ENCODE assay signal across 8 mouse cellular contexts in the genomic region with DNA sequence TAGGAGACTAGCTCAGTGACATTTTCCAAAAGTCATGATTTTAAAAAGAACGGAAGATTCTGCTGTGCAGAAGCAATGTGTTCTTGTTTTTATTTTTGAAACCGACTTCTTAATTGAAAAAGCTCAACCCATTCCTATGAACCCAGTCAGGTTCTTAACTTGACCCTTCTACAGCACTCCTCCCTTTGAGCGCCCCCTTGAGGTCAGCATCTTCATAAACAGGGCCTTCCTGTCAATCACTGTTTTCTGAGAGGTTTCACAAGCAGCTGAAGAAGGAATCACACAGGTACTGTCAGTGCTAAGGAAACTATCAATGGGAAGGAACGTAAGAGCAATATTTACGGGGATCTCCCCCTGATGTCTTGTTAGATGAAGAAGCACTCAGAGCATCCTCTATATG.
A peak's percentile ranks its signal among the peaks of the same experiment; 100 is the strongest.
DNase-seq lines count a peak whose midpoint lies in the region; ATAC-seq and TF ChIP-seq lines count a peak whose summit lies in the region.

No protein-coding gene starts in this region.

- DNase-seq in kidney, adult 2 months = peak; percentile 22
- DNase-seq in 3T3-L1 (ENCODE audit: low read depth, low spot score) (peak; percentile 40), ES-CJ7 (ENCODE audit: low read depth, low spot score) (peak; percentile 66)
- peak; percentile 45 for DNase-seq in embryo, embryonic 10.5 days (ENCODE audit: low spot score)
- DNase-seq in limb, embryonic 11.5 days (ENCODE audit: low spot score) = peak; percentile 58
- DNase-seq in right cerebral cortex, postnatal 36 days (ENCODE audit: low spot score in 2 of 2) = no peak

- no peak overlapping the region for H3K27ac ChIP-seq in kidney, adult 2 months (ENCODE audit: insufficient read depth, low read depth, low read length)
- no peak overlapping the region for H3K27ac ChIP-seq in kidney, embryonic 14.5 days (ENCODE audit: low read depth, low read length)
- no peak overlapping the region for H3K27ac ChIP-seq in limb, embryonic 11.5 days (replicated peaks; ENCODE audit: low read depth, low read length)

- no peak for ATAC-seq in kidney, embryonic 14.5 days (ENCODE audit: low FRiP score, low TSS enrichment)
- no peak for ATAC-seq in limb, embryonic 11.5 days (ENCODE audit: insufficient number of reproducible peaks, low FRiP score, low TSS enrichment, low read depth)
- ATAC-seq in megakaryocyte-erythroid progenitor cell, adult 5-6 weeks (replicated peaks; ENCODE audit: low FRiP score, low TSS enrichment, poor library complexity, severe bottlenecking) = no peak

- H3K27me3 ChIP-seq in kidney, adult 2 months (replicated peaks; ENCODE audit: control insufficient read depth, insufficient read depth, low read length) = no peaks in the 10 kb centered on the region
- no peaks in the 10 kb centered on the region for H3K27me3 ChIP-seq in kidney, embryonic 14.5 days (ENCODE audit: control insufficient read depth, insufficient read depth, low read length)
- H3K27me3 ChIP-seq in limb, embryonic 11.5 days (ENCODE audit: control insufficient read depth, insufficient read depth, low read length) = no peaks in the 10 kb centered on the region

- H3K9me3 ChIP-seq in kidney, embryonic 14.5 days (ENCODE audit: control insufficient read depth, low read length) = no peaks in the 10 kb centered on the region
- no peaks in the 10 kb centered on the region for H3K9me3 ChIP-seq in limb, embryonic 11.5 days (ENCODE audit: control insufficient read depth, low read length)

- TF ChIP-seq POLR2A in kidney, adult 2 months (IDR thresholded peaks at IDR 0.05; ENCODE audit: low read depth, low read length) = no peak

- H3K4me2 ChIP-seq in kidney, embryonic 14.5 days (replicated peaks; ENCODE audit: low read depth, low read length) = no peak overlapping the region
- no peak overlapping the region for H3K4me2 ChIP-seq in limb, embryonic 11.5 days (ENCODE audit: low read depth, severe bottlenecking)

- 78% methylated on average over 5 of the region's 5 CpGs for WGBS in kidney, adult 2 months
- WGBS in kidney, embryonic 14.5 days = 75% methylated on average over 5 of the region's 5 CpGs
- WGBS in limb, embryonic 11.5 days = 73% methylated on average over 5 of the region's 5 CpGs

- peak; percentile 49; the same call in 1 of the 2 replicates for TF ChIP-seq CTCF in kidney, adult 2 months (conservative IDR thresholded peaks at IDR 0.05; ENCODE audit: insufficient read depth, insufficient read length, low read depth, low read length)

- H3K4me3 ChIP-seq in kidney, adult 2 months (ENCODE audit: insufficient read depth, low read depth, low read length) = no peak overlapping the region
- H3K4me3 ChIP-seq in kidney, embryonic 14.5 days (ENCODE audit: low read length) = no peak overlapping the region
- H3K4me3 ChIP-seq in limb, embryonic 11.5 days (ENCODE audit: low read depth, low read length) = no peak overlapping the region

- no peaks in the 10 kb centered on the region for H3K36me3 ChIP-seq in kidney, adult 2 months (ENCODE audit: control insufficient read depth, insufficient read depth, low read length)
- H3K36me3 ChIP-seq in kidney, embryonic 14.5 days (ENCODE audit: control insufficient read depth, insufficient read depth, low read length) = no peaks in the 10 kb centered on the region
- no peaks in the 10 kb centered on the region for H3K36me3 ChIP-seq in limb, embryonic 11.5 days (ENCODE audit: control insufficient read depth, insufficient read depth, low read length)

- H3K9ac ChIP-seq in kidney, embryonic 14.5 days (ENCODE audit: low read depth, low read length) = no peak overlapping the region
- no peak overlapping the region for H3K9ac ChIP-seq in limb, embryonic 11.5 days (ENCODE audit: low read length)

- no peaks in the 10 kb centered on the region for H3K4me1 ChIP-seq in kidney, adult 2 months (ENCODE audit: control insufficient read depth, insufficient read depth, low read length)
- H3K4me1 ChIP-seq in kidney, embryonic 14.5 days (ENCODE audit: control insufficient read depth, insufficient read depth, low read length) = 0 out of 2 replicates have a peak, but pooled peaks cover 3% of the 10 kb centered on the region
- peaks cover 6% of the 10 kb centered on the region for H3K4me1 ChIP-seq in limb, embryonic 11.5 days (ENCODE audit: control insufficient read depth, insufficient read depth, low read length)

Comparison
In these comparisons a context has a peak if more than half of its experiments do, and no peak if none do; other contexts are left out.
1. DNase-seq: peak in kidney, adult 2 months (single experiment), 3T3-L1 (single experiment), ES-CJ7 (single experiment), embryo, embryonic 10.5 days (single experiment) and limb, embryonic 11.5 days (single experiment); none in right cerebral cortex, postnatal 36 days (0 of 2).